Mouse (Mus musculus): ENCODE measurements around the gene 4930451I11Rik.

DNA sequence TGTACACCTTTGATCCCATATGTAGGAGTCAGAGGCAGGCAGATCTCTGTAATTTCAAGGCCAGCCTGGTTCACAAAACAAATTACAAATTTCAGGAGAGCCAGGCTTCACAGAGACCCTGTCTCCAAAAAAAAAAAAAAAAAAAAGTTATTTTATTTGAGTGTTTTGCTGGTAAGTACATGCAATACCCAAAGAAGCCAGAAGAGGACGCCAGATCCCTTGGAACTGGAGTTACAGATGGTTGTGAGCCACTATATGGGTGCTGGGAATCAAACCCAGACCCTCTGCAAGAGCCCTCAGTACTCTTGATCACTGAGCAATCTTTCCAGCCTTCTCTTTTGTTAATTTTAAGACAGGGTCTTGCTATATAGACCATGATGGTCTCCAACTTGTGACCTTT, 12.6 kb downstream of the 4930451I11Rik start:
- TF ChIP-seq UBTF (IDR thresholded peaks at IDR 0.05; ENCODE audit: borderline replicate concordance, insufficient read depth, low read depth, low read length) (no peak), BHLHE40 (IDR thresholded peaks at IDR 0.05; ENCODE audit: borderline replicate concordance, low read depth, low read length) (no peak), TCF12 (IDR thresholded peaks at IDR 0.05; ENCODE audit: low read depth, low read length) (no peak), GATA1 (IDR thresholded peaks at IDR 0.05; ENCODE audit: low read depth, low read length) (no peak), ZMIZ1 (IDR thresholded peaks at IDR 0.05; ENCODE audit: low read depth, low read length) (no peak), MYC (IDR thresholded peaks at IDR 0.05; ENCODE audit: low read depth, low read length) (no peak), CTCF (IDR thresholded peaks at IDR 0.05 in 2 of 3, conservative IDR thresholded peaks at IDR 0.05 in 1 of 3; ENCODE audit: control insufficient read depth in 1 of 3, insufficient read depth in 1 of 3, low read depth in 2 of 3, low read length in 3 of 3, poor library complexity in 1 of 3, severe bottlenecking in 1 of 3) (peak in 2 of 3 experiments; percentile 30 to 73; a peak in 4 of 6 replicates), USF1 (IDR thresholded peaks at IDR 0.05; ENCODE audit: low read depth, low read length) (no peak), MXI1 (IDR thresholded peaks at IDR 0.05; ENCODE audit: low read depth, low read length) (no peak), POLR2A (IDR thresholded peaks at IDR 0.05; ENCODE audit: control insufficient read depth in 1 of 2, insufficient read depth in 1 of 2, low read depth in 1 of 2, low read length in 2 of 2, poor library complexity in 1 of 2) (no peak), POLR2AphosphoS2 (IDR thresholded peaks at IDR 0.05; ENCODE audit: low read length) (no peak), ELF1 (IDR thresholded peaks at IDR 0.05; ENCODE audit: low read depth, low read length) (no peak), TBP (IDR thresholded peaks at IDR 0.05; ENCODE audit: low read depth, low read length) (no peak)

Measured in MEL (cell line).